Mouse (Mus musculus): ENCODE measurements around the gene Sprn. TPM values are rescaled to one million over a fixed set of nuclear protein-coding genes. Genes with fewer than 3 reads are reported as not detected.
"Not testable (repeated sequence)": the region's sequence is repeated elsewhere in the genome, so short reads cannot be mapped to it uniquely, and the experiment has no call there.

Gene Sprn
- polyA plus RNA-seq, 1 experiment from 2014 or later: not detected

DNA sequence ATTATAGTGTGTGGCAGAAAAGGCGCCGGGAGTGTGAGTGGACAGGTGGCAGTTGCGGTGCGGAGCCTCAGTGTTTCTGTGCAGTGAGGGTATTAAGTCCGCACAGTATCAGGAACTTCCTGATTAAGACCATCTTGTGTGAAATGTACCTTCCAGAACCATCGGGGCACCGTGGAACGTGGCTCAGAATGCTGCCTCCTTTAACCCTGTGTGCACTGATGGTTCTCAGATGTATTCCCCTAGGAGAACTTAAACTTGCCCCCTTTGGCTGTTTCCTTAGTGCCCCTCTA, 16.7 kb downstream of the Sprn start:
- H3K27me3 ChIP-seq (replicated peaks): no peaks in the 10 kb centered on the region
- peak overlapping the region; percentile 90 for H3K4me2 ChIP-seq
- peaks cover 14% of the 10 kb centered on the region for H3K4me1 ChIP-seq
- H3K36me3 ChIP-seq: no peaks in the 10 kb centered on the region
- 0% methylated on average over 8 of the region's 8 CpGs for WGBS (ENCODE audit: insufficient replicate concordance)
- no peak for ATAC-seq
- H3K4me3 ChIP-seq: peak overlapping the region; percentile 85
- H3K27ac ChIP-seq: peak overlapping the region; percentile 80
- peak overlapping the region; percentile 83 for H3K9ac ChIP-seq
- H3K9me3 ChIP-seq (replicated peaks): no peaks in the 10 kb centered on the region

DNA sequence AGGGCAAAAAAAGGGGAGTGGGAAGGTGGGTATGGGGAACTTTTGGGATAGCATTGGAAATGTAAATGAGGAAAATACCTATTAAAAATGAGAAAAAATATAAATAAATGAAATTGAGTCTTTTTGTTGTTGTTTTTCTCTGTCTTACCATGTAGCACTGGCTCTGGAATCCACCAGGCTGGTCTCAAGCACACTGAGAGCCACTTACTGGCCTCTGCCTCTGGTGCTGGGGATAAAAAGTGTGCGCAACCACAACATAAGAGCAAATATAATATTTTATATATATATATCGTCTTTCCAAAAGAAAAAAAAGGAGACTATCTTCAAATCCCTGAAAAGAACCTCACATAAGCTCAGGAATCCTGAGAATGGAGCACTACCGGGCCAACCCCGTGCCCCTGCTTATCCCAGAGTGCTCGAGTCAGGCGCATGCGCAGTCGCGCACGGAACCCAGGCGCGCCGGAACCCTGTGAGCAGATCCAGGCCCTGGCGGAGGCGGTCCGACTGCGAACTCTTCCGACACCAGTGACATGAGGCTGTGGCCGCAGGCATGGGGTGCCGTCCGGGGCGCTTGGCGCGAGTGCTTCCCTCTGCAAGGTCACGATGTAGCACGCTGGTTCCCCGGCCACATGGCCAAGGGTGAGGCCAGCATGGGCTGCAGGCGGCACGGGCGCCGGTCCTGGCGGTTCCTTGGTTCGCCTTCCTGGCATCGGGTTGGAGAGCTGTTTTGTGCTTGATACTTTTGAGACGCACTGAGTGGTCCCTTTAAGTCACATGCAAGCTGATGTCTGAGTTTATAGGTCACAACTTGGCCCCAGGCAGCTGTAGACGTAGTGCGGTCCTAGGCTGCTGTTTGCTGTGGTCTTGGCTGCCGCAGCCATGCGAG, 17.3 kb downstream of the Sprn start, which contains the start of gene Mtg1:
TSS of gene Mtg1 (plus strand) at position 430 of the 886 bp plus-strand sequence.
- WGBS (ENCODE audit: insufficient replicate concordance): 2% methylated on average over 39 of the region's 39 CpGs
- no peaks in the 10 kb centered on the region for H3K9me3 ChIP-seq (replicated peaks)
- no peaks in the 10 kb centered on the region for H3K36me3 ChIP-seq
- peak within 1 kb of the TSS; percentile 83 for H3K9ac ChIP-seq
- H3K27me3 ChIP-seq (replicated peaks): no peaks in the 10 kb centered on the region
- peak; percentile 98 for ATAC-seq
- H3K4me3 ChIP-seq: peak within 1 kb of the TSS; percentile 85
- H3K4me1 ChIP-seq: peaks cover 14% of the 10 kb centered on the region
- peak within 1 kb of the TSS; percentile 80 for H3K27ac ChIP-seq
- H3K4me2 ChIP-seq: peak within 1 kb of the TSS; percentile 90

DNA sequence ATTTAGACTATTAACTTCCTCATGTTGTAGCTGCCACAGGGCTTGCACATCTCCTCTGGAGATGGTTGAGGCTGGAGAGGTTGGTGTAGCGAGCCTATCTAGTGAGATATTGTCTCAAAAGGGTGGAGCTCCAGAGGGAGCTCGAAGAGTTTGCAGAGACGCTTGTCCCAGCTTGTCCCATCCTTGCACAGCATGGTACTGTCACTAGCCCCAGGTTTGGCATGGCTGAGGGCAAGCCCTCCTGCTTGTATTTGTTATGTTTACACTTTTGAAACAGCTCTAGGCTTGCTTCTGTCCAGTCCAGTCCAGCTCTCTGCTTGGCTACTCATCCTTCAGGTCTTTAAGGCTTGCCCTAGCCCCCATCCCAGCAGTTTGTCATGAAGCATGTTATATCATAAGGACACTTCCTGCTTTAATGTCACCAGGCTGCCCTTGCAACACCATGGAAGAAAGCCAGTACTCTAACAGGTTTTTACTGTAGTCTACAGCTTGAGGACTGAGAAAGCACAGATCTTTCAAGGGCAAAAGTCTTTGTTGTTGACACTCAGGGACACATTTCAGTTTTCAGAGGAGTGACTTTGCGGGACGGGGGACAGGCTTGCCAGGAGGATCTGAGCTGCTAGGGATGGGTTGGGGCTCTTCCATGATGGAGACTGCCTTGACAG, 19.4 kb downstream of the Sprn start:
- peaks cover 10% of the 10 kb centered on the region for H3K4me1 ChIP-seq
- H3K4me3 ChIP-seq: no peak overlapping the region
- no peaks in the 10 kb centered on the region for H3K27me3 ChIP-seq (replicated peaks)
- no peak overlapping the region for H3K4me2 ChIP-seq
- H3K27ac ChIP-seq: no peak overlapping the region
- H3K36me3 ChIP-seq: peaks cover 9% of the 10 kb centered on the region
- H3K9me3 ChIP-seq (replicated peaks): no peaks in the 10 kb centered on the region
- no peak for ATAC-seq
- no peak overlapping the region for H3K9ac ChIP-seq
- 65% methylated on average over 5 of the region's 5 CpGs for WGBS (ENCODE audit: insufficient replicate concordance)

DNA sequence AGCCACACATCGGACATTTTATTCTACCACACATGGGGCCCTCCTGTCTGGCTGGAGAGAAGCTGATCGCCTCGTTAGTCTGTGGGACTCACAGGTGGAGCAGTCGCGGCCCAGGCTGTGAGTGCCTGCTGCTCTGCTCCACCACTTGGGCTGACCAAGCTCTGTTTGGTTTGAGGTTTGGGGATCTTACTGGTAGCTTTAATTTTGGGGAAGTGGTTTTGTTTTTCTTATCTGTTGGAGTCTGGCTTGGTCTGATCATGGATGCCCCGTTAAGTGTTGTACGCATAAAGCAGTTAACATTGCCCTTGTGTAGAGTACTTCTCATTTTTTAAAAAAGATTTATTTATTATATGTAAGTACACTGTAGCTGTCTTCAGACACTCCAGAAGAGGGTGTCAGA, 20.6 kb downstream of the Sprn start:
- not testable (repeated sequence) for H3K27ac ChIP-seq; H3K4me3 ChIP-seq; H3K27me3 ChIP-seq (replicated peaks); H3K4me2 ChIP-seq; H3K9ac ChIP-seq; ATAC-seq; H3K9me3 ChIP-seq (replicated peaks)
- Histone ChIP-seq H3K4me1 (peaks cover 10% of the 10 kb centered on the region), H3K36me3 (peaks cover 20% of the 10 kb centered on the region)
- WGBS (ENCODE audit: insufficient replicate concordance): 32% methylated on average over 7 of the region's 7 CpGs

DNA sequence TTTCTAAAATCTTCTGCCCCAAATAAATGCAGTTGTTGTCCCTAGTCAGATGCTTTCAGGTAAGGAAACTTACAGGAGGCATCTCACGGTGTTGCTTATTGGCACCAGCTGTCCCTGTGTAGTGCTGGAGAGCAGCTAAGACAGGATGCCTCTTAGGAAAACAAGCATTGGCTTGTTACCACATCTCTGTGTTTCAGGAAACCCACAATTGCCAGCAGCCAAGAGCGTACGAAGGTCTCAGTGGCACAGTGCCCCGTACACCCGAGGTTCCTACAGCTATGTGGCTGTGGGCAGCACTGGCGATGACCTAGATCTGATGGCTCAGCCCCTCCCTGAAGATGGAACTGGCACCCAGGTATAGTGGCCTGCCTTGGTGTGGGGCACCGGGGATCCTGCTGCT, 22.5 kb downstream of the Sprn start:
- H3K4me3 ChIP-seq; H3K27me3 ChIP-seq (replicated peaks); H3K27ac ChIP-seq; H3K9ac ChIP-seq; ATAC-seq; H3K4me2 ChIP-seq; H3K9me3 ChIP-seq (replicated peaks); H3K4me1 ChIP-seq: not testable (repeated sequence)
- H3K36me3 ChIP-seq: peaks cover 20% of the 10 kb centered on the region
- WGBS (ENCODE audit: insufficient replicate concordance): 74% methylated on average over 7 of the region's 7 CpGs

DNA sequence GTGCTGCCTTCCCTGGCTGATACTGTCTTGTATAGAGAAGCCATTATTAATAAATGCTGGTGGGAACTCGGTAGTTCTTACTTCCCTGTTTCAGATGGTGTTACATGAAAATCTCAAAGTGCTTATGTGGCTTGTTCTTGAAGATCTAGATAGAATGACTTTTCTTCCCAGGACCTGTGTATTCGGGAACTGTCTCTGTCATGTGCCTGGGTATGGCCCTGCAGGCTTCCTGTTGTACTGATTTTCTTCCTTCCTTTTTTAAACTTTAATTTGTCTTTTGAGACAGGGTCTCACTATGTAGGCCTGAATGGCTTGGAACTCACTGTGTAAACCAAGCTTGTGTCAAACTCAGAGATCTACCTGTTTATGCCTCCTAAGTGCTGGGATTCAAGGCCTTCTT, 26.8 kb downstream of the Sprn start:
- no peak overlapping the region for H3K4me3 ChIP-seq
- H3K27ac ChIP-seq: no peak overlapping the region
- peaks cover 20% of the 10 kb centered on the region for H3K36me3 ChIP-seq
- no peak for ATAC-seq
- WGBS (ENCODE audit: insufficient replicate concordance): 43% methylated on average over 2 of the region's 2 CpGs
- no peak overlapping the region for H3K9ac ChIP-seq
- H3K4me2 ChIP-seq: no peak overlapping the region
- peaks cover 25% of the 10 kb centered on the region for H3K4me1 ChIP-seq
- no peaks in the 10 kb centered on the region for H3K9me3 ChIP-seq (replicated peaks)
- H3K27me3 ChIP-seq (replicated peaks): no peaks in the 10 kb centered on the region

DNA sequence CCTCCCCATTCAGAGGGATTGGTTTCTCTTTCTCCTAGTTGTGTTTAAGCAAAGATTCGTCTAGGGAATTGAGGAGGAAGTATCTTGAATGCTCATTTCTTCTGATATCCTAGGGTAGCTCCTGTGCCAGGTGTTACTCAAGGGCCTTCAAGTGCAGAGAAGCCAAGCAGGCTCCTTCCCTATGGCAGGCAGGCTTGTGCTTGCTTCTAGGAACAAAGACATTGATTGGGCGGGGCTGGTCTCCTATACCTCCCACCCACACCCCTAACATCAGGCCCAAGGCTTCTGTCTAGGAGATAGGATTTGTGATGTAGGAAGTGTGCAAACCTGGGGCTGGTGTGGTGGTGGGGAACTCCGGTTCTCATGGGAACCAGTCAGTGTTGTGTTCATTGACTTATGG, 27.7 kb downstream of the Sprn start:
- no peak overlapping the region for H3K27ac ChIP-seq
- H3K36me3 ChIP-seq: peaks cover 20% of the 10 kb centered on the region
- H3K4me3 ChIP-seq: no peak overlapping the region
- peak overlapping the region; percentile 40 for H3K4me2 ChIP-seq
- no peaks in the 10 kb centered on the region for H3K27me3 ChIP-seq (replicated peaks)
- 64% methylated on average over 3 of the region's 3 CpGs for WGBS (ENCODE audit: insufficient replicate concordance)
- H3K4me1 ChIP-seq: peaks cover 31% of the 10 kb centered on the region
- no peak overlapping the region for H3K9ac ChIP-seq
- H3K9me3 ChIP-seq (replicated peaks): no peaks in the 10 kb centered on the region
- ATAC-seq: no peak

DNA sequence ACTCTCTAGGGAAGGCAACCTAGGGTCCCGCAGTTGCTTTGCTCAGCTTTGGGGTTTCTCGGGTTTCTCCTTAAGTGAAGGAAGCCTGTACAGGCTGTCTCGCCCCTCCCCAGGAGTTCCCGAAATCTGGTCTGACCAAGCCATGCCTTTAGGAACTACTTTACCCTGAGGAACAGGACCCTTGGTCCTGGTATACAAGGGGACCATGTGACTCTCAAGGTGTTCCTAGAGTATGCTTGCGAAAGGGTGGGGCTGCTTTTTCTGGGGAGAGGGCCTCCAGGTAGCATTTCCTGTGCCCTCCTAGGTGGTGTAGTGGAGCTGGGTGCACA, 28.7 kb downstream of the Sprn start:
- Histone ChIP-seq H3K27ac (0 out of 2 replicates have a peak overlapping the region, but pooled peaks have one; percentile 12), H3K27me3 (replicated peaks) (no peaks in the 10 kb centered on the region), H3K4me3 (peak overlapping the region; percentile 70), H3K9ac (peak overlapping the region; percentile 80), H3K4me1 (peaks cover 31% of the 10 kb centered on the region), H3K36me3 (peaks cover 19% of the 10 kb centered on the region), H3K4me2 (peak overlapping the region; percentile 82), H3K9me3 (replicated peaks) (no peaks in the 10 kb centered on the region)
- 5% methylated on average over 5 of the region's 5 CpGs for WGBS (ENCODE audit: insufficient replicate concordance)
- peak; percentile 1; the same call in 1 of the 2 replicates for ATAC-seq

DNA sequence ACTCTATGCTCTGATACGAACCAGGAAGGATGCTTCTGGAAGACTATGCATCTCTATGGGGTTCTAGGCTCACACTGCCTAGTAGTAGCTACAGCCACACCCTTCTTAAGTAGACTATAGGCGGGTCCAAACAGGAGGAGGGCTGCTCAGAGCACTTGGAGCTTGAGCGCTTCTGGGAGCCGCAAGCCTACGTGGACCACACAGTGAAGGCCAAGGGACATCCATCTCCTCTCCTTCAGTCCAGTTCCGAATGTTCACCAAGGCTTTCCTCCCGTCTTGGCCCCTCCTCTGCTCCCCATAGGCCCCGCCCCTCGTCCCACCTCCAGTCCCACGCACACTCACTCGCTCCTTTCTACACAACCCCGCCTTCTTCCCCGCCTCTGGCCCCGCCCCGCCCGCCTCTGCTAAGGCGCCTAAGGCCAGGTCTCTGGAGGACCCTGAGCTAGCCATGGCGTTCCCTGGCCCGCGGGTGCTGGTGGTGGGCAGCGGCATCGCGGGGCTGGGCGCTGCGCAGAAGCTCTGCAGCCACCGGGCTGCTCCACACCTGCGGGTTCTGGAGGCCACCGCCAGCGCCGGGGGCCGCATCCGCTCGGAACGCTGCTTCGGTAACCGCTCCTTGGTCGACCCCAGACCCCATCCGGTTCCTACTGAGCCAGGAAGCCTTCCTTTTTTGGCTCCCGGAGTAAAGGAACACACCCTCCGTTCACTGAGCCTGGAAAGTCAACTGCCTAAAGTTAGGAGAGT, 29.2 kb downstream of the Sprn start:
- Histone ChIP-seq H3K4me1 (peaks cover 31% of the 10 kb centered on the region), H3K9me3 (replicated peaks) (no peaks in the 10 kb centered on the region), H3K9ac (peak overlapping the region; percentile 80), H3K4me3 (peak overlapping the region; percentile 70), H3K27me3 (replicated peaks) (no peaks in the 10 kb centered on the region), H3K4me2 (peak overlapping the region; percentile 82), H3K36me3 (peaks cover 14% of the 10 kb centered on the region), H3K27ac (peak overlapping the region; percentile 12; the same call in 1 of the 2 replicates)
- 1% methylated on average over 40 of the region's 40 CpGs for WGBS (ENCODE audit: insufficient replicate concordance)
- peak; percentile 99 for ATAC-seq

DNA sequence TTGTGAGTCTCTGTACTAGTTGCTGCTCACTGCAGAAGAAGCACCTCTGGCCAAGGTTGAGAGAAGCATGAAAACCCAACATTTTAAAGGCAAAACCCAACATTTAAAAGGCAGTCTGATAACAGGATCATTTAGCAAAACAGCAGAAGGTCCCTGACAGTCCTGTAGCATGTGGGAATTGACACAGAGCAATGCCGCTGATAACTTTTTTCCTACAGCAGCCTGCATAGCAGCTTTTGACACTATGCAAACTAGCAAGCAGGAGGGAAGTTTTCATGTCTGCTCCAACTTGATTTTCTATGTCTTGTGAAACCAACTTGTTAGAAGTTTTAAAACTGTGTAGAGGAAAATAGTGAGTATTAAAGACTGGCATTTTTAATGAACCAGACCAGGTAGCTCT, 30.3 kb downstream of the Sprn start:
- WGBS (ENCODE audit: insufficient replicate concordance): 74% methylated on average over 1 of the region's 1 CpGs
- no peaks in the 10 kb centered on the region for H3K9me3 ChIP-seq (replicated peaks)
- ATAC-seq: no peak

DNA sequence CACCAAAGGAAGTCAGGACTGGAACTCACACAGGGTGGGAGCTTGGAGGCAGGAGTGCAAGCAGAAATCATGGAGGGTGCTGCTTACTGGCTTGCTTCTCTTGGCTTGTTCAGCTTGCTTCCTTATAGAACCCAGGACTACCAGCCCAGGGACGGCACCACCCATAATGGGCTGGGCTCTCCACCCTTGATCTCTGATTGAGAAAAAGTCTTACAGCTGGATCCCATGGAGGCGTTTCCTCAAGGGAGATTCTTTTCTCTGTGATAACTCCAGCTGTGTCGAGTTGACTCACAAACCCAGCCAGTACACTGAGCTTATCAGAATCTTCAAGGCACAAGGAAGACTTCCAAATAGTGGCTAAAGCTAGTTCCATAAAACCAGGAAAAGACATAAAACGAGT, 31.9 kb downstream of the Sprn start:
- Histone ChIP-seq H3K36me3 (no peaks in the 10 kb centered on the region), H3K27me3 (replicated peaks) (no peaks in the 10 kb centered on the region), H3K9me3 (replicated peaks) (no peaks in the 10 kb centered on the region), H3K4me3 (no peak overlapping the region), H3K4me1 (peaks cover 31% of the 10 kb centered on the region), H3K4me2 (no peak overlapping the region), H3K27ac (no peak overlapping the region), H3K9ac (no peak overlapping the region)
- WGBS (ENCODE audit: insufficient replicate concordance): 18% methylated on average over 4 of the region's 4 CpGs
- no peak for ATAC-seq

More for the DNA sequence above, 30.3 kb downstream of the Sprn start:
- Histone ChIP-seq H3K4me3 (no peak overlapping the region), H3K27me3 (replicated peaks) (no peaks in the 10 kb centered on the region), H3K4me1 (peaks cover 31% of the 10 kb centered on the region), H3K36me3 (peaks cover 3% of the 10 kb centered on the region; the same call in 1 of the 2 replicates), H3K27ac (no peak overlapping the region), H3K4me2 (no peak overlapping the region), H3K9ac (no peak overlapping the region)
